Mouse (Mus musculus) neural tube, embryonic 11.5 days (tissue): ENCODE measurements around the gene Prkch. TPM values are rescaled to one million over a fixed set of nuclear protein-coding genes. Genes with fewer than 3 reads are reported as not detected.

Experiments
- ATAC-seq: fragments of 200-750 bp; cut with Nextera tagmentation; 2 replicates; pipeline ENCODE4 v1.8.0; 2017; ENCODE audit warnings: moderate number of reproducible peaks, mild to moderate bottlenecking, moderate TSS enrichment, moderate library complexity; ENCODE audit not compliant: insufficient read depth, low FRiP score, low TSS enrichment
- DNase-seq: peaks from one replicate; pipeline ENCODE4 v3.0.0-alpha.2; 2015; ENCODE audit warnings: low spot score
- H3K27ac ChIP-seq: fragments of 300-500 bp; sonication (generic); 2 replicates; pipeline ENCODE4 v1.5.1; 2014; ENCODE audit warnings: low read depth, mild to moderate bottlenecking, low read length
- H3K27me3 ChIP-seq: fragments of 300-500 bp; sonication (generic); 2 replicates; pipeline ENCODE4 v1.6.1; 2014; ENCODE audit warnings: mild to moderate bottlenecking, low read length, mixed read lengths; ENCODE audit not compliant: control insufficient read depth, insufficient read depth
- H3K36me3 ChIP-seq: fragments of 300-500 bp; sonication (generic); 2 replicates; pipeline ENCODE4 v1.6.1; 2014; ENCODE audit warnings: mild to moderate bottlenecking, low read length, moderate library complexity, mixed read lengths; ENCODE audit not compliant: control insufficient read depth, insufficient read depth
- H3K4me1 ChIP-seq: fragments of 300-500 bp; sonication (generic); 2 replicates; pipeline ENCODE4 v1.6.1; 2014; ENCODE audit warnings: low read length, mixed read lengths; ENCODE audit not compliant: control insufficient read depth, insufficient read depth
- H3K4me2 ChIP-seq: fragments of 300-500 bp; sonication (generic); 2 replicates; pipeline ENCODE4 v1.6.1; 2014; ENCODE audit warnings: low read depth, mild to moderate bottlenecking, moderate library complexity
- H3K4me3 ChIP-seq: fragments of 300-500 bp; sonication (generic); 2 replicates; pipeline ENCODE4 v1.5.1; 2014; ENCODE audit warnings: low read depth, low read length
- H3K9ac ChIP-seq: fragments of 300-500 bp; sonication (generic); 2 replicates; pipeline ENCODE4 v1.6.1; 2014; ENCODE audit warnings: mild to moderate bottlenecking, low read length
- H3K9me3 ChIP-seq: fragments of 300-500 bp; sonication (generic); 2 replicates; pipeline ENCODE4 v1.6.1; 2016; ENCODE audit warnings: low read length; ENCODE audit not compliant: control insufficient read depth
- WGBS: fragments of 180-500 bp; shearing (Covaris S2); extraction: QIAGEN DNeasy Blood & Tissue Kit; methylation state at CpG from one replicate; pipeline ENCODE4 v1.1.7; 2014; 5-methylcytosine and 5-hydroxymethylcytosine counted together
- polyA plus RNA-seq: library from polyadenylated mRNA; unstranded; fragments of >200 nt; fragmentation: Nextera tagmentation; extraction: Ambion mirVana; gene quantifications from 2 replicates; pipeline ENCODE4 v1.2.1, GENCODE M21; 2014

Prkch gene
- polyA plus RNA-seq, 1 experiment from 2014 or later: 11.7 TPM

DNA sequence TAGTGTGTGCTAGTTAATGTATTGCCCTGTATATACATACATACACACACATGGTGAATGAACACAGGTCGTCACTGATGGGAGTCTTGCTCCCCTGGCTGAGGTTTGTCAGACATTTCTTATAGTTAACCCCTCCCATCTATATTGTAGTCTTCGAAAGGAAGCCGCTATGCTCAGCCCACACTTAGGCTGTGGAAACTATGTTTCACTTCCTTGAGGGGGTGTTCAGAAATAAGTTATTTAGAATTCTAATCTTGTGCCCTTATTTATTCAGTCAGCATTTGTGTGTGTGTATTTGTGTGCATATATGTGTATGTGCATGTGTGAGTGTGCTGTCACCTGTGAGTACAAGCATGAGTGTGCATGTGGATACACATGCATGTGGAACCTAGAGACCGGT is 49.1 kb downstream of the Prkch start:
- Histone ChIP-seq H3K27me3 (no peaks in the 10 kb centered on the region), H3K9ac (no peak overlapping the region), H3K4me2 (no peak overlapping the region), H3K36me3 (no peaks in the 10 kb centered on the region), H3K4me3 (no peak overlapping the region), H3K27ac (no peak overlapping the region), H3K9me3 (no peaks in the 10 kb centered on the region), H3K4me1 (no peaks in the 10 kb centered on the region)
- DNase-seq (no peak), ATAC-seq (no peak)
- WGBS: 93% methylated on average over 4 of the region's 4 CpGs

DNA sequence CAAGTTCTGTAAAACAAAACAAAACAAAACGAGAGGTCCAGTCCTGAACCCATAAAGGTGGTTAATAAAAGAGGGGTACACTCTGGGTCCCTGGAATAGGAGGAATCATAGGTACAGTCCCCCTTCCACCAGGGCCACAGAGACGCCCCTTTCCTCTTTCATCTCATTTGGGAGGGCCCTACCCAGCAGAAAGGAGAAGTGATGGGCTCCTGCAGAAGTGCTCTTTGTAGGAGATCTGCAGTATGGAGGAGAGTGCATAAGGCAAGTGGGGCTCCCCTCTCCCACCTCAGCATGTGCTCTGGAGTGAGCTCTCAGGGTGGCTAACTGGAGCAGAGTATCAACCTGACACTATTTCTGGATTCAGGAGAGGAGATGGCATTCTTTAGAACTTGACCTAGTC is 55.0 kb downstream of the Prkch start:
- Histone ChIP-seq H3K9me3 (no peaks in the 10 kb centered on the region), H3K4me3 (no peak overlapping the region), H3K27ac (no peak overlapping the region), H3K4me1 (no peaks in the 10 kb centered on the region), H3K27me3 (no peaks in the 10 kb centered on the region), H3K4me2 (no peak overlapping the region), H3K9ac (no peak overlapping the region), H3K36me3 (no peaks in the 10 kb centered on the region)
- ATAC-seq: no peak
- DNase-seq: no peak
- WGBS: 85% methylated on average over 2 of the region's 2 CpGs

DNA sequence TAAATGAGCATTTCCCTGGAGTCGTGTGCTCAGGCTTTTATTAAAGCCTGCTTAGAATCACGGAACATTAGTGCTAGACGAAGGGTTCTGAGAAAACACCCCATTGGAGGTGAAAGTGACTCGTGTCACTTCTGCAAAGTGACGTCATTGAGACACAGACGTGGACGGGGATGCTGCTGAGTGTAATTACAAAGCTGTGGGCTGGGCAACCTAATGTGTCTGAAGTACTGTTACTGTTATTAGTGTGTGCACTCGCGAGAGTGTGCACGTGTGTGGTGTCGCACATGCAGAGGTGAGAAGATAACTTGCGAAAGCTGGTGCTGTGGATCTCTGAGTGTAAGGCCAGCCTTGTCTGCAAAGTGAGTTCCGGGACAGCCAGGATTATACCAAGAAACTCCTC is 56.6 kb downstream of the Prkch start:
- no peak overlapping the region for H3K9ac ChIP-seq
- no peak for DNase-seq
- no peaks in the 10 kb centered on the region for H3K27me3 ChIP-seq
- H3K4me3 ChIP-seq: no peak overlapping the region
- H3K27ac ChIP-seq: no peak overlapping the region
- H3K4me1 ChIP-seq: no peaks in the 10 kb centered on the region
- H3K36me3 ChIP-seq: no peaks in the 10 kb centered on the region
- no peak for ATAC-seq
- 88% methylated on average over 13 of the region's 13 CpGs for WGBS
- no peaks in the 10 kb centered on the region for H3K9me3 ChIP-seq
- H3K4me2 ChIP-seq: no peak overlapping the region

DNA sequence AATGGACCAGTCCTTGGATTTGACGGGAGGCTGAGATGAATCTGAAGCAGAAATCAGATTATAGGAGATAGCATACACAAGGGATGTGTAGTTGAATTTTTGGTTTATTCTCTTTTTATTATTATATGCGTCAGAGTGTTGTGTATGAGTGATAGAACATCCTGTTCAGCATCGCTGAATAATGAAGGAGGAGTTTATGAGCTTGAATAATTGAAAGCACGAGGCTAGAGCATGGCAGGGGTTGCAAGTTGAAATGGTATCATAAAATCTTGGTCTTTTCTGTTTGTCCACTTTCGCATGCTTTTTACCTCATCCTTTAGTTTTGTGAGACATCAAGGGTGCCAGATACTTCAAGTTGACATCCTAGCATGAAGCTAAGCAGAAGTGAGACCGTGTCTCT is 60.6 kb downstream of the Prkch start:
- Histone ChIP-seq H3K4me3 (no peak overlapping the region), H3K4me2 (no peak overlapping the region), H3K36me3 (no peaks in the 10 kb centered on the region), H3K9me3 (no peaks in the 10 kb centered on the region), H3K9ac (no peak overlapping the region), H3K27me3 (no peaks in the 10 kb centered on the region), H3K27ac (no peak overlapping the region), H3K4me1 (no peaks in the 10 kb centered on the region)
- ATAC-seq (no peak), DNase-seq (no peak)
- 90% methylated on average over 6 of the region's 6 CpGs for WGBS

DNA sequence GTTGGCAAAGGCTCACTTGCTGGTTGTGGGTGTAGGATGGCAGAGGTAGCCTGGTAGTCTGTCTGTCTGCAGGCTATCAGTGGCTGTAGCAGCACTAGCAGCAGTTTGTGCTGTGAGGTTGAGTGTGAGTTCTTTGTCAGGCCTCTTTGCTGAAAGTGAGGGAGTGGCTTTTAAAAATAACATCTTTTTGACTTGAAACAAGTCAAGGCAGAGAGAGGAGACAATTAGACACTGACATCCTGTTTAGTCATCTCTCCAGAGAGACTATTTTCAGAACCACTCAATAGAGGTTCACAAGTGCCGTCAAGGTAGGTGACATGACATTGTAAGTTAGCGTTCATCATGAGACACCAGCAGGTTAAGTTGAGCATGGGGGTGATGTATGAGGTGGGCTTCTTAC is 63.1 kb downstream of the Prkch start:
- Histone ChIP-seq H3K36me3 (no peaks in the 10 kb centered on the region), H3K9me3 (no peaks in the 10 kb centered on the region), H3K4me3 (no peak overlapping the region), H3K9ac (no peak overlapping the region), H3K27ac (no peak overlapping the region), H3K4me1 (no peaks in the 10 kb centered on the region), H3K27me3 (no peaks in the 10 kb centered on the region), H3K4me2 (no peak overlapping the region)
- ATAC-seq (no peak), DNase-seq (no peak)
- WGBS: 86% methylated on average over 2 of the region's 2 CpGs

DNA sequence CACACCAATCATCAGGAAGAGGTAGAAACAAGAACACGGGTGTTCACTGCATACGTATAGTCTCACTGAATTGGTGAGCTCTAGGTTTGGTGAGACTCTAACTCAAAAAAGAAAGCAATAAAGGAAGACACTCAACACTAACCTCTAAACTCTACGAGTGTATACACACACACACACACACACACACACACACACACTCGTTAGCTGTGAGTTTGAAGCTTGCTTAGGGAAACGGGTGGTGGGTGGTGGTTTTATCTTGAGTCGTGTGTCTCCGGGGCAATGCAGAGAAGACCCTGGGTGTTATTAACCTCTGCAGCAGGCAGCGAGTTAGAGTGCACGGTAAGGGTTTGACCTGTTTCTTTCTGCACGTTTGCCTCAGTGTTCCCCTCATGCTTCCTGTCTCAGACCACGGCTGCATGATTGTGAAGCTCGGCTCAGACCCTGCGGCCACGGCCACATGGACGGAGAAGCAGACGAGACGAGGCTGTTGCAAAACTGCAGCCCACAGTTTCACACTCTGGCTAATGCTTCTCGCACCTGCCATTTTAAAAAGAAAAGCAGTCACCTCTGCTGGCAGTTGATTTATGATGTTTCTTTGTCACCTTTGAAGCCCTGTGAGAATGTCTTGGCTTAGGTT is 72.1 kb downstream of the Prkch start:
- WGBS: 70% methylated on average over 18 of the region's 18 CpGs
- no peaks in the 10 kb centered on the region for H3K36me3 ChIP-seq
- DNase-seq: no peak

DNA sequence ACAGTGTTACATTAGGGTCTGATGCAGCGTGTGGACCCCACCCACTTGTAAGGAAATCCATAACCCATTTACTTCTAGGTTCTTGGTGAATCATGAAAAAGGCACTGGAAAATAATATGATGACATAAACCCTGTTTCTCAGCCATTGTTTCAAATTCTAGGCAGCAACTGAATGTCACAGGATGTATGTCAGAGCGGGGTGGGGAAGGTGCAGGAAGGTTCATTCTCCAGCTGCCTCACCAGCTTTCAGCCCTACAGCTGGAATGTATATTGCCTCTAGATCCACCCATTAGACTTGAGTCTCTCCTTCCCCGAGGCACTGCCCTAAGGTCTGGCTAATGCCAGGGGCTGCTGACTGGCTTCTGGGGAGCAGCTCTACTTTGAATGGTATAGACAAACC is 78.8 kb downstream of the Prkch start:
- Histone ChIP-seq H3K4me1 (no peaks in the 10 kb centered on the region), H3K4me3 (no peak overlapping the region), H3K4me2 (no peak overlapping the region), H3K27ac (no peak overlapping the region), H3K36me3 (no peaks in the 10 kb centered on the region), H3K9ac (no peak overlapping the region), H3K27me3 (no peaks in the 10 kb centered on the region), H3K9me3 (no peaks in the 10 kb centered on the region)
- WGBS: 75% methylated on average over 3 of the region's 3 CpGs
- no peak for ATAC-seq
- DNase-seq: no peak

More for the DNA sequence above, 72.1 kb downstream of the Prkch start:
- H3K9me3 ChIP-seq: no peaks in the 10 kb centered on the region
- H3K27ac ChIP-seq: no peak overlapping the region
- no peaks in the 10 kb centered on the region for H3K27me3 ChIP-seq
- H3K4me1 ChIP-seq: no peaks in the 10 kb centered on the region
- no peak overlapping the region for H3K9ac ChIP-seq
- H3K4me3 ChIP-seq: no peak overlapping the region
- H3K4me2 ChIP-seq: no peak overlapping the region
- ATAC-seq: no peak

DNA sequence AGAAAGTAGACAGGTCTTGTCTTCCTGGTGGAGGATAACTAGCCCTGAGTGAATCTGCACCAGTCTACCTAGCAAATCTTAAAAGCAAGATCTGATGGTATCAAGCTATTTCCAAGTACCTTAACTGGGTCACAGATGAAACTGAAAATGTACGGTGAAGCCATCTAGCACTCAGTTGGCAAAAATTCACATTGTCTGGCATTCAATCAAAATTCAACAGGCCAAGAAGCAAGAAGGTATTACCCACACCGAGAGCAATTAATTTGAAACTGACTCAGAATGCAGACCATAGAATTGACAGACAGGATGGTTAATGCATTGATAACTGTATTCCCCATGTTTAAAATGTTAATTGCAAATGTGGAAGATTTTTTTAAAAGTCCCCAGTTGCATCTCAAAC is 82.1 kb downstream of the Prkch start:
- Histone ChIP-seq H3K36me3 (no peaks in the 10 kb centered on the region), H3K9ac (no peak overlapping the region), H3K4me1 (no peaks in the 10 kb centered on the region), H3K9me3 (no peaks in the 10 kb centered on the region), H3K27me3 (no peaks in the 10 kb centered on the region), H3K4me3 (no peak overlapping the region), H3K27ac (no peak overlapping the region), H3K4me2 (no peak overlapping the region)
- no peak for ATAC-seq
- DNase-seq: no peak
- 95% methylated on average over 2 of the region's 2 CpGs for WGBS

DNA sequence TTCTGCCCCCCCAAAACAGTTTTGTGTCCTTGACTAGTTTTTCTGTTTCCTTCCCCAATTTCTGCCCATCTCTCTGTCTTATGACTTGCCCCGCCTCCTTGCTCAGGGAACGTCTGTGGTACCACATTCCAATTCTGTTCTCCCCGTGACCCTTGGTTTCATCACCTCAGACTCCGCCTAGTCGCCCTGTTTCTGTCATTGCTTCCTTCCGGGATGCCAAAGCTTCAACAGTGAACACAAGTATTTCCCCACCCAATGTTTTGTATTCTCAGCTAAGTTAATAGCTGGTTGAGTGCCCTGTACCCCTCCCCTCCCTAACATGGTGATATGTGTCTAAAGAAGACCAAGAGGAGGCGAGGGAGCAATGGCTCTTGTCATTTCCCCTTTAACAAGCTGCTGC is 83.0 kb downstream of the Prkch start:
- Histone ChIP-seq H3K4me1 (no peaks in the 10 kb centered on the region), H3K9me3 (no peaks in the 10 kb centered on the region), H3K36me3 (no peaks in the 10 kb centered on the region), H3K4me2 (no peak overlapping the region), H3K4me3 (no peak overlapping the region), H3K27me3 (no peaks in the 10 kb centered on the region), H3K9ac (no peak overlapping the region), H3K27ac (no peak overlapping the region)
- DNase-seq (no peak), ATAC-seq (no peak)
- 77% methylated on average over 7 of the region's 7 CpGs for WGBS
